Mouse (Mus musculus): ENCODE measurements around the gene Hmgb2. TPM values are rescaled to one million over a fixed set of nuclear protein-coding genes. Genes with fewer than 3 reads are reported as not detected.
A peak's percentile ranks its signal among the peaks of the same experiment; 100 is the strongest.

Gene Hmgb2
- polyA plus RNA-seq, 1 experiment = 168 TPM

- no peak for TF ChIP-seq GATA1 (IDR thresholded peaks at IDR 0.05; ENCODE audit: low read length)
Observed at GRCm38 (mm10) chr8:57498494-57498846, 13.2 kb upstream of the Hmgb2 start.

- TF ChIP-seq GATA1 (IDR thresholded peaks at IDR 0.05; ENCODE audit: low read length) = no peak
Observed at GRCm38 (mm10) chr8:57498847-57499511, 12.7 kb upstream of the Hmgb2 start.

GRCm38 (mm10) chr8:57503641-57504040 lies 8.1 kb upstream of the Hmgb2 start:
- TF ChIP-seq GATA1 (IDR thresholded peaks at IDR 0.05; ENCODE audit: low read length) = no peak

DNA sequence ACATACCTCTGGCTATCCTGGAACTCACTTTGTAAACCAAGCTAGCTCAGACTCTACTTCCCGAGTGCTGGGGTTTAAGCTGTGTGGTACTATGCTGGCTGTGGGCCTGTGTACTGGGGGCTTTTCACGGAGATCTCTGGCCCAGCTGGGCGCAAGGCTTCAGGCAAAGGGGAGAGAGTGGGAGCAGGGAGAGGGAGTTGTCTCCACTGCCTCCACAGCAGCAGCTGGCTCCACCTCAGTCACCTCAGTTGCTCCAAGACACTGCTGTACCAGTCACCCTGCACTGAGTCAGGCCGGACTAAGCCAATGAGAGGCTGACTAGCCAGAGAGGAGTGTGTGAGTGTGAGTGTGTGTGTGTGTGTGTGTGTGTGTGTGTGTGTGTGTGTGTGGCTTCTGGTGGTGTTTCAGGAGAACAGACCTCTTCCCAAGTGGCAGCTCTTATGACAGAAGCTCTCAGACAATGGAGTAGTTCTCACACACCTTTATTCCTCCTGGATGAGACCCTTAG lies 4.1 kb upstream of the Hmgb2 start:
- TF ChIP-seq GATA1 (IDR thresholded peaks at IDR 0.05; ENCODE audit: low read length) = no peak

- TF ChIP-seq GATA1 (IDR thresholded peaks at IDR 0.05; ENCODE audit: low read length) = no peak
Observed at GRCm38 (mm10) chr8:57508657-57509056, 3.0 kb upstream of the Hmgb2 start.

DNA sequence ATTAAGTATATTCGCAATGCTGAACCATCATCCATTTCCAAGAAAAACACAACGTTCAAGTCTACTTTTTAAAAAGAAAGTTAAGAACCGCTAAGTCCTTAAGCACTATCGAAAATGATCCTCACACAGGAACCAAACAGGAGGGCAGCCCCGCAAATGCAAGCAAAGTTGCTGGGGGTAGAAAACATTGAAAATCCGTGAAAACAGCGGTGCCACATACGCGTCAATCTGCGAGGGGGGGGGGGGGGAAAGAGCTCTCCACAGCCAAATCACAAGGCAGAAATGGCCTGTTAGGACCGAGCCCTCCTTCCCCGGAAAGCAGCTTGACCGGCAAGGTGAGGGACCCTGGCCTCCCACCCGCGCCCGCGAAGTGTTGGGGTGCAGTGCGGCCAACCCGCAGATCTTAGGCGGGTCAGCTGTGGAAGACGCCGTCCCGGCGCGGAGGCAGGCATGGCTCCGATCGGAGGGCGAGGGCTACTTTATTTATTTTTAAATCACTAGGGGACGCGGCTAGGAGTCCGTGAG lies 854 bp upstream of the Hmgb2 start:
- no peak for TF ChIP-seq GATA1 (IDR thresholded peaks at IDR 0.05; ENCODE audit: low read length)

DNA sequence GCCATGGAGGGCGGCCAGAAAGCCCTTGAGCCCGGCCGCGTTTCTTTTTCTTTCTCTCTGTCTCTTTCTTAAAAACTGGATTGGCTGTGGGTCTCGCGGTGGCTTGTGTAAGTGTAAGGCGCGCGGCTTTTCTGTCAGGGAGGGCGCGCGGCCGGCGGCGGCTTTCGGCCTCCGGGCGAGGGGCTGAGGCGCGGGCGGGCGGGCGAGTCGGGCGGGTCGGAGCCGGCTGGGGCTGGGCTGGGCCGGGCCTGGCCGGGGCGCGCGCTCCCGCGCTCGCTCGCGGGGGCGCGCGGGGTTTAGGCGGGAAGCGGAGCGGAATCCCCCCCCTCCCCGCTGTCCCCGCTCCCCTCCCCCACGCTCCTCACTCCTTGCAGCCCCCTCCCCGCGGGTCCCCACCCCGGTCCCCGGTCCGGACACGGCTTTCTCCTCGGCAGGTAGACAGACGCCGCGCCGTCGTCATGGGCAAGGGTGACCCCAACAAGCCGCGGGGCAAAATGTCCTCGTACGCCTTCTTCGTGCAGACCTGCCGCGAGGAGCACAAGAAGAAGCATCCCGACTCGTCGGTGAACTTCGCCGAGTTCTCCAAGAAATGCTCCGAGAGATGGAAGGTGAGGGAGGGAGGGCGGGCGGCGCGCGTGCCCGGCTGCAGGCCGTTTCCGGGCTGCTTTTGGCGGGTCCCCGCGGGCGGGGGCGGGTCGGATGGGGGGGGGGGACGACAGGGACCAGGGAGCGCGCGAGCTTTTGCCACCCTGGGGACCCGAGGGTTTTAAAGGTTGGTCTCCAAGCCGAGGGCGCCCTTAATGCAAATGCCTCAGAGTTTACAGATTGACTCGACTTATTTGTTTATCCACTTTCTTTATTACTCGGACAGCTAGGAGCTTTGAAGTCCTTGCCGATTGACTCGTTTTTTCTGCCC lies 692 bp downstream of the Hmgb2 start:
- TF ChIP-seq GATA1 (IDR thresholded peaks at IDR 0.05; ENCODE audit: low read length) = no peak

GRCm38 (mm10) chr8:57513178-57513661 lies 1.5 kb downstream of the Hmgb2 start:
- TF ChIP-seq GATA1 (IDR thresholded peaks at IDR 0.05; ENCODE audit: low read length) = peak; percentile 21

GRCm38 (mm10) chr8:57517723-57518122 lies 6.0 kb downstream of the Hmgb2 start:
- no peak for TF ChIP-seq GATA1 (IDR thresholded peaks at IDR 0.05; ENCODE audit: low read length)

DNA sequence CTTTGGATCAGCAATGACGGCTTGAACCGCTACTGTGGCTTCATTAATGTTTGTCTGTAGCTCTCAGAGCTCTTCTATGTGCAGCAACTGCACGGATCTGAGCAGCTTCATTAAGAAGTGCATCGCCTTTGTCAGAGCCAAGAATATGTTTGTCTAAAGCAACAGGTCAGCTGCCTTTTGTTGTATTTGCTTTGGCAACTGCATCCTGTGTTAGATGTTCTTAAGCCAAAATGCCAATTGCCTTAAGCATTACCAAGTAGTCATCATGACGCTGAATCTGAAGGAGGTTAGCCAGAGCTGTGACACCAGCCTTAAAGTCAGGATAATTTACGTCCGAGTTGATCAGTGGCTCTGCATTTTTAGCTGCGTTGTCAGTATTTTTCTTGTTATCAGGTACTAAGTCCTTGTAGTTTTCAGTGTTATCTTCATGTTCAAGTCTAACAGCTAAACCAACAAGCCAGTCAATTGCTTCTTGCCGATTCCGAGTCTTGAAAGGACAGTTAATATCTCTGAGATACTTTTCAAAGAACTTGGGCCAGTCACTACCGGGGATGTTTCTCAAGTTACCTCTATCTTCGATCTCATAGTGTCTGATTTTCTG lies 8.6 kb downstream of the Hmgb2 start:
- TF ChIP-seq GATA1 (IDR thresholded peaks at IDR 0.05; ENCODE audit: low read length) = no peak

DNA sequence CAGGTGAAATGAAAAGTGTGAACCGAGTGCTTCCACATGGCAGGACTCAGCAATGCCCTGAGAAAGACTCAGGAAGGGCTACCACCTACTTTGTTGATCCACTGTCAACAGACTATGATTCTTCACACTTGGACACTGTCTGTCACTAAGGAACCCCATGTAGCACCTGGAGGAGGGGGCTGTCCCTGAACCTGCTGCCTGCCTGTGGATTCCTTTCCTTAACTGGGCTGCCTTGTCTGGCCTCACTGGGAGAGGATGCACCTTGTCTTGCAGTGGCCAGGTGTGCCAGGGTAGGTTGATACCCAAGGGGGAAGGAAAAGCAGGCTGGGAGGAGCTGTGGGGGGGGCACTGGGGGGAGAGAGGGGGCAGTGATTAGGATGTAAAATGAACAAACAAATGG lies 16.3 kb downstream of the Hmgb2 start:
- no peak for TF ChIP-seq GATA1 (IDR thresholded peaks at IDR 0.05; ENCODE audit: low read length)

DNA sequence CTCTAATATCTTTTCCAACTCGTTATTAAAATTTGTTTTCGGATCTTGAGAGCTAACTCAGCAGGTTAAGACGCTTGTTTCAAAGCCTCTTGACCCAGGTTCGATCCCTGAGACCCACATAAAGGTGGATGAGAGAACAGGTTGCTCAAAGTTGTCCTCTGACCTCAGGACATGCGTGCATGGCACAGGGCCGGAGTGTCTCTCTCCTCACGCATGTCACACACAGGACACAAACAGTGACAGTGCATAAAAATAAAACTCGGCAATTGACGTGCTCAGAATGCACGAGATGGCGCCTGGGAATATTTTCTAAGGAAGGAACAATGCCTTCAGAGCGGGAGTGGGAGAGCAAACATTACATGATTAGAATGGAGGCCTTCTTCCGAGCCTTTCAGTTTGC lies 18.5 kb downstream of the Hmgb2 start:
- TF ChIP-seq GATA1 (IDR thresholded peaks at IDR 0.05; ENCODE audit: low read length) = no peak

DNA sequence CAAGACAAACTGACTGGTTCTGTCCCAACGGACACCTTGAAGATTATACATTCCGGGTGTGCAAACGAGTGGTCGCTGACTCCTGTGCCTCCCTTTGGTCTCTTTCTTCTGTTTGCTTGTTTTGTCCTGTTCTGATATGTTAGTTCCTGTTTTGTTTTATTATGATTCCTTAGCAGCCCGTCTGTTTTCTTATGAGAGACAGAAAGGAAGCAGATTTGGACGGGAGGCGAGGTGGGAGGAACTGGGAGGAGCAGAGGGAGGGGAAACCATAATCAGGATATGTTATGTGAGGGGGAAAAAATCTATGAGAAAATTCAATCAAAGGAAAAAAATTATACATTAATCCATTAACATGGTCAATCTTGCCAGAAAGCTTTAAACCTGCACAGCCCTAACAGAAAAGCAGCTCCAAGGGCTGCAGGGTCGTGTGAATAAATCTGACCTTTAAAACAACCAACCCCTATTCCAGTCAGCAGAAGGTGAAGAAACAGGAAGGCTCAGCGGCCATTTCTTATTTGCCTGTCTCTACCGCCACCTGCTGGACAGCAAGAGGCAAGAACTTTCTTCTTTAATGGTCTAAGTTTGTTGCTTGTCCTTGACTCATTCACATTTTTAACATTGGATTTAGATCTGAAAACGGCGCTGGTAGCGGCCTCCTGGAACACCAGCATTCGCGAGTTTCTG lies 19.1 kb downstream of the Hmgb2 start:
- TF ChIP-seq GATA1 (IDR thresholded peaks at IDR 0.05; ENCODE audit: low read length) = no peak

DNA sequence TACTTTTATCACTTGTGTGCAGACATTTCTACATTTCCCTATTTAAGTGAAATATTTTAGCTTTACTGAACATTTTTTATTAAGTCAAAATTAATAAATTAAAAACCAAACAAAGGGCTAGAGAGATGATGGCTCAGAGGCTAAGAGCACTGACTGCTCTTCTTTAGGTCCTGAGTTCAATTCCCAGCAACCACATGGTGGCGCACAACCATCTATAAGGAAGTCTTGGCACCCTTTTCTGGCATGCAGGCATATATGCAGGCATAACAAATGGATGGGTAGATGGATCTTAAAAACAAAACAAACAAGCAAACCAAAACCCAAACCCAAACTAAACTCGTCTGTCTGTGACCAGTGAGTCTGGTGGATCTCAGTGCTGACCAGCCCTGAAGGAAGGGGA lies 20.5 kb downstream of the Hmgb2 start:
- no peak for TF ChIP-seq GATA1 (IDR thresholded peaks at IDR 0.05; ENCODE audit: low read length)

DNA sequence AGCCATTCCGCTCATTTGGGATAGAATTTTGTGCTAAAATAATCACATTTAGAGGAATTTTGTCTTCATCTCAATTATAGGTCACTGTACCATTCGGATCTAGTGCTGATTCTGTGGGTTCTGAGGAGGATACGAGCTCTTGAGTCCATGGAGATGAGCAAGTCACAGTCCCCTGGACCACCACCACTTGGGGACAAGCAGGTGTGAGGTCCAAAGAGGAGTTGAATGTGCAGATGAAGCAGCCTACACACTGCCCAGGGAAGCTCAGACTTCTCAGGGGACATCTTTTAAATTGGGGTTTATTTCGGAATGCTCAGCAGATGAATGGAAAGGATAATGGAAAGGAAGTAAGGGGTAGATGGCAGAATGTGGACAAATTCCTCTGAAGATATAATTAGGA lies 21.4 kb downstream of the Hmgb2 start:
- no peak for TF ChIP-seq GATA1 (IDR thresholded peaks at IDR 0.05; ENCODE audit: low read length)
